Mouse (Mus musculus) urinary bladder, postnatal 0 days (tissue): ENCODE data around the gene Col13a1. TPM values are rescaled to one million over a fixed set of nuclear protein-coding genes. Genes with fewer than 3 reads are reported as not detected.

Experiments used
- polyA plus RNA-seq: library from polyadenylated mRNA; unstranded; fragments of >200 nt; fragmentation: Nextera tagmentation; extraction: Ambion mirVana; gene quantifications from 2 replicates; pipeline ENCODE4 v1.2.1, GENCODE M21; 2015

Col13a1 gene
- 0.92 and 1.8 TPM in 2 replicates for polyA plus RNA-seq

DNA sequence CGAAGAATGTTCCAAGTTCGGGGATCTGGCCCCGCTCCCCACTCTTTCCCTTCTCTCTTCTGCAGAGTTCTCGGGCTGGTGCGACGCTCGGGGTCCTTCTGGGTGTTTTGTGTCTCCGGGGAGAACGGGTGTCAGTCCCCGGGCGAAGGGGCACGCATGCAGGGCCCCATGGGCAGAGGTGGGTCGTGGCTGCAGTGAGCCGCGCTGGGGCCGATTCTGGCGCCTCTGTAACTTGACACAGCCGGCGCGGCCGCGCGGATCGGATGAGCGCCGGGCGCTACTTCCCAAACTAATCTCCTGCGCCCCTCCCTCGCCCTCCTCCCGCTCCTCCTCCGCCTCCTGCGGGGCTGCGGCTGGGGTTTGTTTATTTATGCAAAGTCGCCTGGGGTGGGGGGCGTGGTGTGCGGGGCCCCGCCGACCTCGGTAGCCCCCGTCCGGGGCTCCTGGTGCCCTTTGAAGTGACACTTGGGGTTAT, at the start of gene Col13a1:
TSS of gene Col13a1 (minus strand) at position 243 of the 475 bp plus-strand sequence.

Other genes with a start within 250 kb of the Col13a1 start
- gene H2afy2, start 195.0 kb downstream of the Col13a1 start, polyA plus RNA-seq = 41.1 and 46.6 TPM in 2 replicates
- not detected in 2 replicates for gene Neurog3, start 154.0 kb upstream of the Col13a1 start, polyA plus RNA-seq
- gene Fam241b, start 164.8 kb upstream of the Col13a1 start, polyA plus RNA-seq = 13.1 and 15.5 TPM in 2 replicates